Mouse (Mus musculus) embryonic fibroblast, embryonic 13.5 days (primary cell): ENCODE data around the gene Gm10644. TPM values are rescaled to one million over a fixed set of nuclear protein-coding genes. Genes with fewer than 3 reads are reported as not detected.

Experiments
- H3K27ac ChIP-seq: 2 replicates; pipeline ENCODE4 v1.5.1; 2012; ENCODE audit warnings: low read length, control low read depth, inconsistent platforms; ENCODE audit not compliant: insufficient read depth
- H3K4me1 ChIP-seq: 2 replicates; pipeline ENCODE4 v1.6.1; 2011; ENCODE audit warnings: low read length; ENCODE audit not compliant: control insufficient read depth, insufficient read depth
- H3K4me3 ChIP-seq: 2 replicates; pipeline ENCODE4 v1.5.1; 2011; ENCODE audit warnings: mild to moderate bottlenecking, control low read depth, low read length; ENCODE audit not compliant: insufficient read depth
- CTCF ChIP-seq: IDR thresholded peaks from 2 replicates; pipeline ENCODE4 v1.5.1; 2011; ENCODE audit warnings: mild to moderate bottlenecking, control low read depth, low read length, moderate library complexity, borderline replicate concordance; ENCODE audit not compliant: insufficient read depth
- POLR2A ChIP-seq: IDR thresholded peaks from 2 replicates; pipeline ENCODE4 v1.6.1; 2011; ENCODE audit warnings: low read depth, mild to moderate bottlenecking, control low read depth, low read length, moderate library complexity
- polyA plus RNA-seq: library from polyadenylated mRNA; stranded (reverse); fragments of >200 nt; gene quantifications from 2 replicates; pipeline ENCODE4 v1.2.4, GENCODE M21; 2011; ENCODE audit warnings: low read depth; ENCODE audit not compliant: missing spikeins, insufficient read length

Gm10644 gene
- polyA plus RNA-seq, 1 experiment = not detected

DNA sequence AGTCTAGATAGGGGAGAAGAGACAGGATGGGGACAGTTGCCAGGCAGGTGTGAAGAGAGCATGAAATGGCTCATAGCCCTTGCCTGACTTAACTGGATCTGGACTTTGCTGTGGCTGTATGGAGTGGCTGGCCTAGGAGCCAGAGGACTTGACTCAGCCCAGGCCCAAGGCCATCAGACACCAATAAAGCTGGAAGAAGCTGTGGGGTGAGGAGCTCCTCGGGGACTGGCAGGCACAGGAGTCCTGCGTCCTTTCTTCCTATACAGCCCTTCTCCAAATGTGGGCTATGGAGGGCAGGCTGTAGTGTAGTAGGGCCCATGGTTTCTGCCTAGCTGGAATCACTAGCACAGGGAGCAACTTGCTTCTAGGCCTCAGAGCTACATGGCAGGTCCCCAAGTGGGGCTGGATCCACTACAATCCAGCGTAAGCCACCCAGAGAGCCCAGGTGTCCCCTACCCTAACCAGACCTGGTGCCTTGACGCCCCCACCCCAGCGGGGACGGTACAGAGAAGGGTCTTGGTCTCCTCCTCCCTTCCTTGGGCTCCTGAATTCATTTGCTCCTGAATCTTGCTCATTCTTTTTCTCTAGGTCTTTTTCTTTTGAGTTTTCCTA lies 13.8 kb downstream of the Gm10644 start:
- no peak for TF ChIP-seq POLR2A
- no peak for TF ChIP-seq CTCF
- Histone ChIP-seq H3K4me3 (no peak overlapping the region), H3K27ac (no peak overlapping the region), H3K4me1 (no peaks in the 10 kb centered on the region)

DNA sequence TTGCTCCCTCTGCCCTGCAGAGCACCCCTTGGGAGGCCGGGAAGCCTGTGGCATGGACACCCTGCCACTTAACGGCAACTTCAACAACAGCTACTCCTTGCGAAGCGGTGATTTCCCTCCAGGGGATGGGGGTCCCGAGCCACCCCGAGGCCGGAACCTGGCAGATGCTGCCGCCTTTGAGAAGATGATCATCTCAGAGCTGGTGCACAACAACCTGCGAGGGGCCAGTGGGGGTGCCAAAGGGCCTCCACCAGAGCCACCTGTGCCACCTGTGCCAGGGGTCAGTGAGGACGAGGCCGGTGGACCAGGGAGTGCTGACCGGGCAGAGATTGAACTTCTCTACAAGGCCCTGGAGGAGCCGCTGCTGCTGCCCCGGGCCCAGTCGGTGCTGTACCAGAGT lies 16.7 kb downstream of the Gm10644 start:
- TF ChIP-seq CTCF = no peak
- no peak for TF ChIP-seq POLR2A
- no peaks in the 10 kb centered on the region for H3K4me1 ChIP-seq
- no peak overlapping the region for H3K27ac ChIP-seq
- H3K4me3 ChIP-seq = no peak overlapping the region

DNA sequence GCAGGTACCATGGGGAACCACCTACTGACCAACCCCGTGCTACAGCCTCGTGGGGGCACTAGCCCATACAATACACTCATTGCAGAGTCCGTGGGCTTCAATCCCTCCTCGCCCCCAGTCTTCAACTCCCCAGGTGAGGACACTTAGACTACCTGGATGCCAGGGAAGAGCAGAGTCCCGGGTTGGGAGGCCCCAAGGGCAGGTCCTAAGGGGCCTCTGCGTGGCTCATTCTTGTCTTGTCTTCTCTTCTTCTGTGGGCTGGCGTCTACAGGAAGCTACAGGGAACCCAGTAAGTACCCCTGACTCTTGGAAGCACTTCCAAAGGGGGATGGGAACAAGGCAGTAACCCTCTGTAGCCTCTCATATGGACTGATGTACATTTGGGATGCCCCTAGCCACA lies 17.4 kb downstream of the Gm10644 start:
- no peak overlapping the region for H3K4me3 ChIP-seq
- TF ChIP-seq CTCF (no peak), POLR2A (no peak)
- no peak overlapping the region for H3K27ac ChIP-seq
- no peaks in the 10 kb centered on the region for H3K4me1 ChIP-seq

DNA sequence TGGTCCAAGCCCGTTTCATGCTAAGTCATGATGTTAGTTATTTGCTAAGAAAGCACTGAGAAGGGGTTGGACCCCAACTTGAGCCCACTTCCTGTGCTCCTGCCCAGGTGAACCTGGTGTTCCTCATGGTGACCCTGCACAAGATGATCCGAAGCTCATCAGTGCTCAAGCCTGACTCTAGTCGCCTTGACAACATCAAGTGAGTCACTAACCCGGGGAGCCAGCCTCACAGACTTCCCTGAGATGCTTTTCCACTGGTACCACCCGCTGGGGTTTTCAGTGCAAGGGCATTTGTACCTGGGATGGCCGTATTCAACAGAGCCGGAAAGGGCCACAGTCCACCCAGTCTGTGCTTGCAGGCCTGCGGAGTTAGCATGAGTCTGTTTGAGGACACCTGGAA lies 19.6 kb downstream of the Gm10644 start:
- TF ChIP-seq CTCF (no peak), POLR2A (no peak)

DNA sequence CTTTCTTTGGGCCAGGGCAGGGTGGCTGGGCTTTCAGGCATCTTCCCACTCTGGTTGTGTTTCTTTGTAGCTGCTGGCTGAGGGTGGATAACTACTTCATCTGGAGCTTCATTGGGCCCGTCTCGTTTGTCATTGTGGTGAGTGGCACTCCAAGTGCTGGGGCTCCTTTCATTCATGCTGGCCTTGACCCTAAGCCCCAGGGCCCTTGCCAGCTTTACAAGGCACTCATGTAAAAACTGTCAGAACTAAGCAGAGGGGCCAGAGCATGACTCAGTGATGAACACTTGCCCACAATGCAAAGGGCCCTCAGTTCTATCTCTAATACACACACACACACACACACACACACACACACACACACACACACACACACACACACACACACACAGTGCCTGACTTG lies 20.0 kb downstream of the Gm10644 start:
- H3K27ac ChIP-seq = no peak overlapping the region
- TF ChIP-seq POLR2A = no peak
- no peak for TF ChIP-seq CTCF
- H3K4me3 ChIP-seq = no peak overlapping the region
- no peaks in the 10 kb centered on the region for H3K4me1 ChIP-seq

More for the DNA sequence above, 19.6 kb downstream of the Gm10644 start:
- Histone ChIP-seq H3K27ac (no peak overlapping the region), H3K4me1 (no peaks in the 10 kb centered on the region), H3K4me3 (no peak overlapping the region)

- TF ChIP-seq CTCF = no peak
- TF ChIP-seq POLR2A = no peak
- no peak overlapping the region for H3K27ac ChIP-seq
- no peaks in the 10 kb centered on the region for H3K4me1 ChIP-seq
- H3K4me3 ChIP-seq = no peak overlapping the region
Measured at GRCm38 (mm10) chr8:83934222-83934621, 20.8 kb downstream of the Gm10644 start.

- H3K4me3 ChIP-seq = no peak overlapping the region
- TF ChIP-seq POLR2A (no peak), CTCF (no peak)
- H3K4me1 ChIP-seq = no peaks in the 10 kb centered on the region
- no peak overlapping the region for H3K27ac ChIP-seq
Measured at GRCm38 (mm10) chr8:83926266-83926665, 28.7 kb downstream of the Gm10644 start.

DNA sequence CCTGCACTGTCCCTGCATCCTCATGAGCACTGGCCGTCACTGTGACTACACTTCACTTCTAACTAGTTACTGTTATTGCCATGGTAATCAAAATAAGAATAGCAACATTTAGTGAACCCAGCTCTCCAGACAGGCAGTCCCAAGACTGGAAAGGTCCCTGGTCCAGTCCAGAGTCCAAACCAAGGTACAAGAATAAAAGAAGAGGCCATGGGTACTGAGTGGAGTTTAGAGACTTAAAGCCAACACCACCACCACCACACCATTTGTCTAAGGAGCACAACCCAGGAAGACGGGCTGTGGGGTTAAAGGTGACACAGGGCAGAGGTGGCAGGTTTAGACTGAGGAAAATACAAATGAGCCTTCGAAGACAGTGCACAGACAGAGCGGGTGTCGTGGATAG lies 30.4 kb downstream of the Gm10644 start:
- TF ChIP-seq POLR2A = no peak
- H3K27ac ChIP-seq = no peak overlapping the region

DNA sequence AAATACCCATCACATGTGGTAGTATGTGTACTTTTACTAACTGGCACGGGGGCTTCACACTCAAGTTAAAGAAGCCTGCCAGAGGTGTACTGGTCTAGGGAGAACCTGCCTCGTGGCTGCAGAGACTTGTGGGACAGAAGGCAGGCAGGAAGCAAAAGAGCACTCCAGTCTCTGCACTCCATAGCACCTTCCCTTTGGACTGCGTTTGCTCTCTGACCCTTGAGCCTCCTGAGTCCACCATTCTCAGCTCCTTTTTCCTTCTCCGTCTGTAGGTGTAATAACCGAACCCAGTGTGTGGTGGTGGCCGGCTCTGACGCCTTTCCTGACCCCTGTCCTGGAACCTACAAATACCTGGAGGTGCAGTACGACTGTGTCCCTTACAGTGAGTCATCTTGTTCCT lies 32.3 kb downstream of the Gm10644 start:
- TF ChIP-seq POLR2A (no peak), CTCF (no peak)
- Histone ChIP-seq H3K27ac (no peak overlapping the region), H3K4me3 (no peak overlapping the region), H3K4me1 (no peaks in the 10 kb centered on the region)

More for the DNA sequence above, 30.4 kb downstream of the Gm10644 start:
- no peak overlapping the region for H3K4me3 ChIP-seq
- H3K4me1 ChIP-seq = no peaks in the 10 kb centered on the region

- Histone ChIP-seq H3K4me3 (no peak overlapping the region), H3K4me1 (no peaks in the 10 kb centered on the region), H3K27ac (no peak overlapping the region)
- TF ChIP-seq CTCF (no peak), POLR2A (no peak)
Measured at GRCm38 (mm10) chr8:83921558-83921957, 33.4 kb downstream of the Gm10644 start.

GRCm38 (mm10) chr8:83917566-83917965 lies 37.4 kb downstream of the Gm10644 start:
- TF ChIP-seq POLR2A = no peak
- TF ChIP-seq CTCF = no peak
- Histone ChIP-seq H3K4me3 (no peak overlapping the region), H3K27ac (no peak overlapping the region), H3K4me1 (no peaks in the 10 kb centered on the region)
